Mouse (Mus musculus) bone marrow, adult 2 months (tissue): ENCODE data around the gene Cntn5. TPM values are rescaled to one million over a fixed set of nuclear protein-coding genes. Genes with fewer than 3 reads are reported as not detected.

ENCODE experiments used
- H3K27ac ChIP-seq: fragments of 200-500 bp; 2 replicates; pipeline ENCODE4 v1.5.1; 2012; ENCODE audit warnings: low read depth, mild to moderate bottlenecking, control low read depth, inconsistent platforms, low read length; ENCODE audit not compliant: control insufficient read depth, poor library complexity, insufficient read depth
- H3K4me1 ChIP-seq: fragments of 200-500 bp; 2 replicates; pipeline ENCODE4 v1.6.1; 2011; ENCODE audit warnings: low read length; ENCODE audit not compliant: control insufficient read depth, insufficient read depth
- H3K4me3 ChIP-seq: fragments of 200-500 bp; replicated peaks from 2 replicates; pipeline ENCODE3; 2011; ENCODE audit warnings: mild to moderate bottlenecking, low read depth, low read length, control low read depth; ENCODE audit not compliant: control insufficient read depth
- CTCF ChIP-seq: fragments of 200-500 bp; IDR thresholded peaks from 2 replicates; pipeline ENCODE4 v1.5.1; 2011; ENCODE audit warnings: low read length, control low read depth; ENCODE audit not compliant: control insufficient read depth, insufficient read depth
- POLR2A ChIP-seq: fragments of 200-500 bp; IDR thresholded peaks from 2 replicates; pipeline ENCODE4 v1.6.1; 2011; ENCODE audit warnings: low read depth, mild to moderate bottlenecking, control low read depth, low read length, borderline replicate concordance; ENCODE audit not compliant: control insufficient read depth
- WGBS: fragments of 180-500 bp; shearing (Covaris S2); methylation state at CpG from one replicate; pipeline ENCODE4 v1.1.7; 2018; 5-methylcytosine and 5-hydroxymethylcytosine counted together
- polyA plus RNA-seq: library from polyadenylated mRNA; stranded (reverse); fragments of >200 nt; gene quantifications from 2 replicates; pipeline ENCODE4 v1.2.4, GENCODE M21; 2011; ENCODE audit warnings: low replicate concordance; ENCODE audit not compliant: missing spikeins, insufficient read depth, insufficient read length

Gene Cntn5
- polyA plus RNA-seq, 1 experiment: not detected

GRCm38 (mm10) chr9:9860631-9861030, 1043.9 kb downstream of the Cntn5 start:
- H3K27ac ChIP-seq: no peak overlapping the region
- TF ChIP-seq CTCF: no peak
- TF ChIP-seq POLR2A: no peak
- WGBS: 62% methylated on average over 3 of the region's 3 CpGs

GRCm38 (mm10) chr9:9859323-9859722, 1045.3 kb downstream of the Cntn5 start:
- 30% methylated on average over 1 of the region's 1 CpGs for WGBS
- no peaks in the 10 kb centered on the region for H3K4me1 ChIP-seq
- no peak overlapping the region for H3K27ac ChIP-seq
- H3K4me3 ChIP-seq: no peak overlapping the region
- no peak for TF ChIP-seq CTCF
- TF ChIP-seq POLR2A: no peak

More at GRCm38 (mm10) chr9:9860631-9861030, 1043.9 kb downstream of the Cntn5 start:
- H3K4me1 ChIP-seq: no peaks in the 10 kb centered on the region
- H3K4me3 ChIP-seq: no peak overlapping the region

- Histone ChIP-seq H3K27ac (no peak overlapping the region), H3K4me1 (no peaks in the 10 kb centered on the region), H3K4me3 (no peak overlapping the region)
- WGBS: 46% methylated on average over 1 of the region's 1 CpGs
- no peak for TF ChIP-seq POLR2A
- TF ChIP-seq CTCF: no peak
Observed at GRCm38 (mm10) chr9:9854791-9855190, 1049.8 kb downstream of the Cntn5 start.

- no peak for TF ChIP-seq CTCF
- no peak for TF ChIP-seq POLR2A
- H3K27ac ChIP-seq: no peak overlapping the region
- H3K4me3 ChIP-seq: no peak overlapping the region
- WGBS: 9% methylated on average over 2 of the region's 2 CpGs
- H3K4me1 ChIP-seq: no peaks in the 10 kb centered on the region
Observed at GRCm38 (mm10) chr9:9830231-9830630, 1074.3 kb downstream of the Cntn5 start.

GRCm38 (mm10) chr9:9819963-9820362, 1084.6 kb downstream of the Cntn5 start:
- 75% methylated on average over 1 of the region's 1 CpGs for WGBS
- H3K4me1 ChIP-seq: no peaks in the 10 kb centered on the region
- TF ChIP-seq CTCF: no peak
- no peak for TF ChIP-seq POLR2A
- no peak overlapping the region for H3K27ac ChIP-seq
- no peak overlapping the region for H3K4me3 ChIP-seq

- Histone ChIP-seq H3K27ac (no peak overlapping the region), H3K4me3 (no peak overlapping the region), H3K4me1 (no peaks in the 10 kb centered on the region)
- 70% methylated on average over 2 of the region's 2 CpGs for WGBS
- TF ChIP-seq CTCF: no peak
- no peak for TF ChIP-seq POLR2A
Observed at GRCm38 (mm10) chr9:9817477-9817876, 1087.1 kb downstream of the Cntn5 start.

- Histone ChIP-seq H3K27ac (no peak overlapping the region), H3K4me3 (no peak overlapping the region), H3K4me1 (no peaks in the 10 kb centered on the region)
- 77% methylated on average over 2 of the region's 2 CpGs for WGBS
- TF ChIP-seq CTCF: no peak
- TF ChIP-seq POLR2A: no peak
Observed at GRCm38 (mm10) chr9:9799546-9799945, 1105.0 kb downstream of the Cntn5 start.

- H3K4me3 ChIP-seq: no peak overlapping the region
- TF ChIP-seq CTCF: no peak
- no peak for TF ChIP-seq POLR2A
- WGBS: 49% methylated on average over 3 of the region's 3 CpGs
Observed at GRCm38 (mm10) chr9:9783680-9784079, 1120.9 kb downstream of the Cntn5 start.

More at GRCm38 (mm10) chr9:9783680-9784079, 1120.9 kb downstream of the Cntn5 start:
- Histone ChIP-seq H3K4me1 (no peaks in the 10 kb centered on the region), H3K27ac (no peak overlapping the region)
